Mouse (Mus musculus) olfactory bulb, adult 2 months (tissue): ENCODE results near the gene Ly6c2.
"Not testable (repeated sequence)": the region's sequence is repeated elsewhere in the genome, so short reads cannot be mapped to it uniquely, and the experiment has no call there.

Experiments used
- CTCF ChIP-seq: fragments of 200-500 bp; IDR thresholded peaks from 2 replicates; pipeline ENCODE4 v1.5.1; 2012; ENCODE audit warnings: low read depth, mild to moderate bottlenecking, low read length, moderate library complexity; ENCODE audit not compliant: insufficient read depth
- POLR2A ChIP-seq: fragments of 200-500 bp; IDR thresholded peaks from 2 replicates; pipeline ENCODE4 v1.6.1; 2012; ENCODE audit warnings: mild to moderate bottlenecking, low read depth, low read length, moderate library complexity; ENCODE audit not compliant: insufficient read depth

- TF ChIP-seq POLR2A, CTCF: not testable (repeated sequence)
These were observed 20.6 kb upstream of the Ly6c2 start for GRCm38 (mm10) chr15:75132346-75132745.
